Mouse (Mus musculus): ENCODE results near the gene Nhej1. TPM values are rescaled to one million over a fixed set of nuclear protein-coding genes. Genes with fewer than 3 reads are reported as not detected.

Nhej1 gene
- polyA plus RNA-seq, 1 experiment from 2014 or later: 5.2 TPM

DNA sequence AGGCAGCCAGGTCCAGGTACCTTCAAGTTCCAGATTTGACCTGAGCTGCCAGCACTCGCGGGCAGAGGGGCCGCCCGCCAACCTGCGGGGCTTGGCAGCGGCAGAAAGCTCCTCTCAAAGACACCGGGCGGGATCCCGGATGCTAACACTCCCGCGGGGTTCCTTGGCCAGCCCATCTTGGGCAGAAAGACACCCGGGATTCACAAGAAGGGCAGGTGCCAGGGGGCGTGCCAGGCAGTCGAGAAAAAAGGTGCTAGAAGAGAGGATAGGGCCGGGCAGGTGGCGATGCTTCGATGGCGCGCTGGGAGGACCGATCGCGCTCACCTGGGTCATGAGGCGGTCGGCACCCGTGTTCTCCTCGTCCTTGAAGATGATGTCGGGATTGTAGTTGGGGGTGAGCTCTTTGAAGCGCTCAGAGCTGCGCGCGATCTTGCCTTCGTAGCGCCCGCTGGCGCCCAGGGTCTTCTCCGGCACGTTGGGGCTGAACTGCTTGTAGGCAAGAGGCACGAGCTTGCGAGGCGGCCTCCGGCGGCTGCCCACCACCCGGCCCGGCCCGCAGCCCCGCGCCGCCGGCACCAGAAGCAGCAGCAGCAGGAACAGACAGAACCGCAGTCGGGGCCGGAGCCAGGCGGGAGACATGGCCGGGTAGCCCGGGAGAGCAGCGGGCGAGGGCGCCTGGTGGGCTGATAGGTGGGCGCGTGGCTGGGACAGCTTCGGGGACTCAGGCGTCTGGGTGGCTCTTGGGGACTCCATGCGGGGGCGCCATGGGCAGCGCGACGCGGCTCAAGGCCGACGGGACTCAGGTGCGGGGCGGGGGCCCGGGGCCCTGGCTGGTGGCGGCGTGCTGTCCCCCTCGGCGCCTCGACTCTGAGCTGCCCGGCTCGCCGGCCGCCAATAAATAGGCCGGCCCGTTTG is 174.2 kb downstream of the Nhej1 start:
- Histone ChIP-seq H3K4me1 (ENCODE audit: control insufficient read depth, insufficient read depth, low read length) (peaks cover 34% of the 10 kb centered on the region), H3K27me3 (ENCODE audit: control insufficient read depth, insufficient read depth, low read depth, low read length) (peaks cover 83% of the 10 kb centered on the region), H3K36me3 (ENCODE audit: control insufficient read depth, insufficient read depth, low read length) (no peaks in the 10 kb centered on the region), H3K4me3 (ENCODE audit: low read depth, low read length) (peak overlapping the region; percentile 38), H3K27ac (ENCODE audit: low read length) (no peak overlapping the region), H3K4me2 (ENCODE audit: low read length) (peak overlapping the region; percentile 63), H3K9me3 (replicated peaks; ENCODE audit: control insufficient read depth, low read length, poor library complexity, severe bottlenecking) (no peaks in the 10 kb centered on the region), H3K9ac (ENCODE audit: low read depth, low read length) (peak overlapping the region; percentile 49)
- ATAC-seq: 0 out of 2 replicates have a peak, but pooled peaks have one; percentile 33
- 3% methylated on average over 74 of the region's 84 CpGs for WGBS

GRCm38 (mm10) chr1:74950066-74950465 is 174.9 kb downstream of the Nhej1 start:
- no peak for ATAC-seq
- Histone ChIP-seq H3K36me3 (ENCODE audit: control insufficient read depth, insufficient read depth, low read length) (no peaks in the 10 kb centered on the region), H3K9ac (ENCODE audit: low read depth, low read length) (no peak overlapping the region), H3K9me3 (replicated peaks; ENCODE audit: control insufficient read depth, low read length, poor library complexity, severe bottlenecking) (no peaks in the 10 kb centered on the region), H3K4me2 (ENCODE audit: low read length) (no peak overlapping the region; the same call in 1 of the 2 replicates), H3K27me3 (ENCODE audit: control insufficient read depth, insufficient read depth, low read depth, low read length) (peaks cover 83% of the 10 kb centered on the region), H3K27ac (ENCODE audit: low read length) (no peak overlapping the region), H3K4me1 (ENCODE audit: control insufficient read depth, insufficient read depth, low read length) (peaks cover 34% of the 10 kb centered on the region), H3K4me3 (ENCODE audit: low read depth, low read length) (peak overlapping the region; percentile 38)
- WGBS: 2% methylated on average over 16 of the region's 16 CpGs

- H3K27ac ChIP-seq (ENCODE audit: low read length): no peak overlapping the region
- H3K4me1 ChIP-seq (ENCODE audit: control insufficient read depth, insufficient read depth, low read length): peaks cover 34% of the 10 kb centered on the region
- WGBS: 3% methylated on average over 24 of the region's 24 CpGs
- H3K4me2 ChIP-seq (ENCODE audit: low read length): no peak overlapping the region; the same call in 1 of the 2 replicates
- no peak for ATAC-seq
- no peak overlapping the region for H3K4me3 ChIP-seq (ENCODE audit: low read depth, low read length)
- peaks cover 79% of the 10 kb centered on the region for H3K27me3 ChIP-seq (ENCODE audit: control insufficient read depth, insufficient read depth, low read depth, low read length)
- H3K36me3 ChIP-seq (ENCODE audit: control insufficient read depth, insufficient read depth, low read length): no peaks in the 10 kb centered on the region
- H3K9me3 ChIP-seq (replicated peaks; ENCODE audit: control insufficient read depth, low read length, poor library complexity, severe bottlenecking): no peaks in the 10 kb centered on the region
- no peak overlapping the region for H3K9ac ChIP-seq (ENCODE audit: low read depth, low read length)
Observed at GRCm38 (mm10) chr1:74949666-74950050, 175.3 kb downstream of the Nhej1 start.

- H3K27me3 ChIP-seq (ENCODE audit: control insufficient read depth, insufficient read depth, low read depth, low read length): peaks cover 78% of the 10 kb centered on the region
- no peak overlapping the region for H3K4me3 ChIP-seq (ENCODE audit: low read depth, low read length)
- H3K36me3 ChIP-seq (ENCODE audit: control insufficient read depth, insufficient read depth, low read length): no peaks in the 10 kb centered on the region
- ATAC-seq: peak; percentile 68; the same call in 1 of the 2 replicates
- H3K9me3 ChIP-seq (replicated peaks; ENCODE audit: control insufficient read depth, low read length, poor library complexity, severe bottlenecking): no peaks in the 10 kb centered on the region
- H3K4me2 ChIP-seq (ENCODE audit: low read length): 0 out of 2 replicates have a peak overlapping the region, but pooled peaks have one; percentile 31
- no peak overlapping the region for H3K9ac ChIP-seq (ENCODE audit: low read depth, low read length)
- H3K27ac ChIP-seq (ENCODE audit: low read length): no peak overlapping the region
- WGBS: 3% methylated on average over 20 of the region's 20 CpGs
- H3K4me1 ChIP-seq (ENCODE audit: control insufficient read depth, insufficient read depth, low read length): peaks cover 34% of the 10 kb centered on the region
Observed at GRCm38 (mm10) chr1:74948784-74949665, 176.0 kb downstream of the Nhej1 start.

GRCm38 (mm10) chr1:74947986-74948670 is 176.9 kb downstream of the Nhej1 start:
- Histone ChIP-seq H3K9ac (ENCODE audit: low read depth, low read length) (peak overlapping the region; percentile 54; the same call in 1 of the 2 replicates), H3K4me1 (ENCODE audit: control insufficient read depth, insufficient read depth, low read length) (peaks cover 34% of the 10 kb centered on the region), H3K4me3 (ENCODE audit: low read depth, low read length) (peak overlapping the region; percentile 33), H3K36me3 (ENCODE audit: control insufficient read depth, insufficient read depth, low read length) (no peaks in the 10 kb centered on the region), H3K9me3 (replicated peaks; ENCODE audit: control insufficient read depth, low read length, poor library complexity, severe bottlenecking) (no peaks in the 10 kb centered on the region), H3K4me2 (ENCODE audit: low read length) (peak overlapping the region; percentile 59), H3K27me3 (ENCODE audit: control insufficient read depth, insufficient read depth, low read depth, low read length) (peaks cover 74% of the 10 kb centered on the region), H3K27ac (ENCODE audit: low read length) (no peak overlapping the region)
- WGBS: under 1% methylated on average over 40 of the region's 41 CpGs
- ATAC-seq: 0 out of 2 replicates have a peak, but pooled peaks have one; percentile 26

- peaks cover 22% of the 10 kb centered on the region for H3K27me3 ChIP-seq (ENCODE audit: control insufficient read depth, insufficient read depth, low read depth, low read length)
Observed at GRCm38 (mm10) chr1:74941651-74942360, 183.2 kb downstream of the Nhej1 start.

GRCm38 (mm10) chr1:74939762-74940161 is 185.2 kb downstream of the Nhej1 start:
- no peak overlapping the region for H3K4me3 ChIP-seq (ENCODE audit: low read depth, low read length)
- H3K27ac ChIP-seq (ENCODE audit: low read length): no peak overlapping the region
- no peaks in the 10 kb centered on the region for H3K4me1 ChIP-seq (ENCODE audit: control insufficient read depth, insufficient read depth, low read length)
- no peaks in the 10 kb centered on the region for H3K36me3 ChIP-seq (ENCODE audit: control insufficient read depth, insufficient read depth, low read length)
- WGBS: 4% methylated on average over 3 of the region's 3 CpGs
- no peaks in the 10 kb centered on the region for H3K9me3 ChIP-seq (replicated peaks; ENCODE audit: control insufficient read depth, low read length, poor library complexity, severe bottlenecking)
- H3K27me3 ChIP-seq (ENCODE audit: control insufficient read depth, insufficient read depth, low read depth, low read length): peaks cover 17% of the 10 kb centered on the region
- H3K4me2 ChIP-seq (ENCODE audit: low read length): no peak overlapping the region
- H3K9ac ChIP-seq (ENCODE audit: low read depth, low read length): no peak overlapping the region
- no peak for ATAC-seq

More at GRCm38 (mm10) chr1:74941651-74942360, 183.2 kb downstream of the Nhej1 start:
- no peaks in the 10 kb centered on the region for H3K36me3 ChIP-seq (ENCODE audit: control insufficient read depth, insufficient read depth, low read length)
- no peaks in the 10 kb centered on the region for H3K9me3 ChIP-seq (replicated peaks; ENCODE audit: control insufficient read depth, low read length, poor library complexity, severe bottlenecking)
- no peak overlapping the region for H3K9ac ChIP-seq (ENCODE audit: low read depth, low read length)
- WGBS: 62% methylated on average over 12 of the region's 12 CpGs
- no peak overlapping the region for H3K4me2 ChIP-seq (ENCODE audit: low read length)
- H3K4me3 ChIP-seq (ENCODE audit: low read depth, low read length): no peak overlapping the region
- H3K4me1 ChIP-seq (ENCODE audit: control insufficient read depth, insufficient read depth, low read length): no peaks in the 10 kb centered on the region
- no peak for ATAC-seq
- no peak overlapping the region for H3K27ac ChIP-seq (ENCODE audit: low read length)

DNA sequence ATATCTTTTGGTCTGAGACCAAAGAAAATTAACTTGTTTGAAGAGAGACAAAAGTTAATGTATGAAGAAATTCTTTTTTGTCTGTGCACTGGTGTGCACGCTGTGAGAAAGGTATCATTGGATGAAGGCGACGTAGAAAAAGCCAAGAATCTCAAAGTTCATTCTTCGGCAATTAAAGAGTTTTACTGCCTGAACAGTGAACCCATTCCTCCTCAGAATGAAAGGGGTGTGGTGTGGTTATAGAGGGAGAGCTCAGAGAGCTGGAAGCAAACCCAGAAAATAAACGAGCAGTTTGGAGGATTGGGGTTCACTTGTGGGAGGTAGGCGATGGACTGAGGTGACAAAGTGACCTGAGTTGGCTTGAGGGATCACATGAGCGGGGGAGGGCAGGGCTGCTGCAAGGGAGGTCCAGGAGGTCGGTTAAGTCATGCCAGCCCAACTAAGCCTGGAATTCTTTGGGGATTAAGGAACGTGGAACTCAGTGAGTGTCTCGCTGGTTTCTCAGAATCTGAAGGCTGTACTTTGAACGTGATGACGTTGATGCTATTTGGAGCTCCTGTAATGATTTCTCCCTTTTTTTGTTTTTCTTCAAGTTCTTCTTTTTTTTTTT is 188.7 kb downstream of the Nhej1 start:
- Histone ChIP-seq H3K36me3 (ENCODE audit: control insufficient read depth, insufficient read depth, low read length) (no peaks in the 10 kb centered on the region), H3K9ac (ENCODE audit: low read depth, low read length) (no peak overlapping the region), H3K4me1 (ENCODE audit: control insufficient read depth, insufficient read depth, low read length) (no peaks in the 10 kb centered on the region), H3K27ac (ENCODE audit: low read length) (no peak overlapping the region), H3K4me3 (ENCODE audit: low read depth, low read length) (no peak overlapping the region), H3K9me3 (replicated peaks; ENCODE audit: control insufficient read depth, low read length, poor library complexity, severe bottlenecking) (no peaks in the 10 kb centered on the region), H3K27me3 (ENCODE audit: control insufficient read depth, insufficient read depth, low read depth, low read length) (peaks cover 24% of the 10 kb centered on the region), H3K4me2 (ENCODE audit: low read length) (no peak overlapping the region)
- ATAC-seq: no peak
- 37% methylated on average over 12 of the region's 12 CpGs for WGBS

Measured in midbrain, embryonic 16.5 days (tissue).